Mouse (Mus musculus): ENCODE results near the gene Tnfrsf1b.

Gene Tnfrsf1b

DNA sequence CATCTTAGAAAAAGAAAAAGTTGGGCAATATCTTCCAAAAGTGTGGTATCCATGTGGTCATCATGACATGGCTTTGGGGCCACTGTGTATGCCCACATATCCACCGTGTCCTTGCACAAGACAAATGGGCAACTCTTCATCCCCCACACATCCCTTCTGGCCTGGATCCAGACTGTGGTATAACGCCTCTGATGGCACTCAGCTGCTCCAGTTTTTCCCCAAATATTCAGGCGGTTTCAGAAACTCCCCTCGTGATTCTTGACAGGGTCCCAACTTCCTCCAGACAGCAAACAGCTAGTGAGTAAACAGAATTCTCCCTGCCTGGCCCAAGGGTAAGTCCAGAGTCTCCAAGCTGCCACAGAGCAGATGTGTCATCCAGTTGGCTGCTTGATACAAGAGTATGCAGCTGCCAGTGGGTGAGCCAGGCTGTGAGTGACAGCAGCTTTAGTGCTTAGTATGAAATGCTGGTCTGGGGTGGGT lies 21.0 kb upstream of the Tnfrsf1b start:
- no peak overlapping the region for H3K4me3 ChIP-seq (replicated peaks; ENCODE audit: low read length)
- TF ChIP-seq POU5F1 (IDR thresholded peaks at IDR 0.05; ENCODE audit: borderline replicate concordance, low read length) (no peak), NANOG (IDR thresholded peaks at IDR 0.05; ENCODE audit: borderline replicate concordance, low read length) (no peak), CTCF (conservative IDR thresholded peaks at IDR 0.05; ENCODE audit: low read length) (no peak)
- H3K9me3 ChIP-seq (ENCODE audit: low read length), result no peaks in the 10 kb centered on the region
- H3K4me1 ChIP-seq (replicated peaks; ENCODE audit: low read depth, low read length), result peaks cover 76% of the 10 kb centered on the region
- H3K27me3 ChIP-seq (ENCODE audit: insufficient read depth, low read length), result no peaks in the 10 kb centered on the region
- H3K36me3 ChIP-seq (ENCODE audit: insufficient read depth, low read length), result no peaks in the 10 kb centered on the region

DNA sequence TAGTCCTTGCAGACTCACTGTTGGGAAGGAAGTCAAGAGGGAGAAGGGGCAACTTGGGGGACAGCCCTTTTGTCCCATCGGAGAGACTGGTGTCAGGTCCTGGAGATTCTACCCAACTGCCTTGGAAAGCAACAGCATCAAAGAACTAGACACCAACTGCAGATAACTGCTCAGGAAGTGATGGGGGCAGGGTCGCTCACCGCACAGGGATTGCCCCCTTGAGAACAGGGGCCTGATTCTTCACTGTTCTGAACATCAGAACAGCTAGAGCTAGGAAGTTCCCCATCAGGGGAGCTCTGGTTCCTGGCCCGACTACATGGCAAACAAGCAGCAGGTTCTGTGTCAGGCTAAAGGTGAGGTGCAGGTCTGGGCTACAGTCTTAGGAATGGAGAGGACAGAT lies 19.8 kb upstream of the Tnfrsf1b start:
- Histone ChIP-seq H3K4me1 (replicated peaks; ENCODE audit: low read depth, low read length) (peaks cover 64% of the 10 kb centered on the region), H3K36me3 (ENCODE audit: insufficient read depth, low read length) (no peaks in the 10 kb centered on the region), H3K9me3 (ENCODE audit: low read length) (no peaks in the 10 kb centered on the region), H3K27me3 (ENCODE audit: insufficient read depth, low read length) (no peaks in the 10 kb centered on the region), H3K4me3 (replicated peaks; ENCODE audit: low read length) (no peak overlapping the region)
- TF ChIP-seq NANOG (IDR thresholded peaks at IDR 0.05; ENCODE audit: borderline replicate concordance, low read length) (no peak), CTCF (conservative IDR thresholded peaks at IDR 0.05; ENCODE audit: low read length) (no peak)

DNA sequence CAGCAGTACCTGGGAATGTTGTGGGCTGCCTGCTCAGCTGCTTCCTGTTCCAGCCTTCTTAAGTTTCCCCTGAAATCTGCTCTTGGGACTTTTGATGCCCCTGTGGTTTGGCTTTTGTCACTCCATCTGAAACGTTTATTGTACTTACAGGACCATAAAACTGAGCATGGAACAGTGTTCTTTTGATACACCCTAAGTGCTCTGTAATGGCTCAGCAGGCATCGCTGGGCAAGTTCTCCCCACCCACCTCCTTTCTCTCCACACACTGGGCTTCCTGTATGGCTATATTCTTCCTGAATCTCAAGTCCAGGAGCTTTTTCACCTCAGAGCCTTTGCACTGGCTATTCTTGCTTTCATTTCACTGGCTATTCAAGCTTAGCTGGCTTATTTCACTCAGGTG lies 18.1 kb upstream of the Tnfrsf1b start:
- no peaks in the 10 kb centered on the region for H3K27me3 ChIP-seq (ENCODE audit: insufficient read depth, low read length)
- H3K4me3 ChIP-seq (replicated peaks; ENCODE audit: low read length), result no peak overlapping the region
- TF ChIP-seq POU5F1 (IDR thresholded peaks at IDR 0.05; ENCODE audit: borderline replicate concordance, low read length) (no peak), NANOG (IDR thresholded peaks at IDR 0.05; ENCODE audit: borderline replicate concordance, low read length) (peak; percentile 80; the same call in 1 of the 2 replicates)
- peaks cover 61% of the 10 kb centered on the region for H3K4me1 ChIP-seq (replicated peaks; ENCODE audit: low read depth, low read length)
- no peaks in the 10 kb centered on the region for H3K36me3 ChIP-seq (ENCODE audit: insufficient read depth, low read length)
- no peaks in the 10 kb centered on the region for H3K9me3 ChIP-seq (ENCODE audit: low read length)

DNA sequence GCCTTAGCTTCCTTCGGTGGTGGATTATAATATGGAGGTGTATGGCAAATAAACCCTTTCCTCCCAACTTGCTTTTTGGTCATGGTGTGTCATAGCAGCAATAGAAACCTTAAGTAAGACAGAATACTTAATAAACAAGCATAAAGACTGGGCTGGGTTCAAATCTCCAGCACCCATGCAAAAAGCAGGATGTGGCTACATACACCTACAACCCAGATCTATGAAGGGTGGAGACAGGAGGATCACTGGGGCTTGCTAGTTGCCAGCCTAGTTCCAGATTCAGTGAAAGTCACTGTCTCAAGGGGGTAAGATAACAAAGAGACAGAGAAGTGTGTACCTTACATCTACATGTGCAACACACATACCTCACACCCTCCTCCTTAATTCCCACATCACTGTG lies 16.9 kb upstream of the Tnfrsf1b start:
- H3K9me3 ChIP-seq (ENCODE audit: low read length), result no peaks in the 10 kb centered on the region
- H3K27me3 ChIP-seq (ENCODE audit: insufficient read depth, low read length), result no peaks in the 10 kb centered on the region
- peaks cover 67% of the 10 kb centered on the region for H3K4me1 ChIP-seq (replicated peaks; ENCODE audit: low read depth, low read length)
- no peaks in the 10 kb centered on the region for H3K36me3 ChIP-seq (ENCODE audit: insufficient read depth, low read length)
- H3K4me3 ChIP-seq (replicated peaks; ENCODE audit: low read length), result no peak overlapping the region
- no peak for TF ChIP-seq NANOG (IDR thresholded peaks at IDR 0.05; ENCODE audit: borderline replicate concordance, low read length)
- TF ChIP-seq POU5F1 (IDR thresholded peaks at IDR 0.05; ENCODE audit: borderline replicate concordance, low read length), result no peak
- TF ChIP-seq CTCF (conservative IDR thresholded peaks at IDR 0.05; ENCODE audit: low read length), result no peak

DNA sequence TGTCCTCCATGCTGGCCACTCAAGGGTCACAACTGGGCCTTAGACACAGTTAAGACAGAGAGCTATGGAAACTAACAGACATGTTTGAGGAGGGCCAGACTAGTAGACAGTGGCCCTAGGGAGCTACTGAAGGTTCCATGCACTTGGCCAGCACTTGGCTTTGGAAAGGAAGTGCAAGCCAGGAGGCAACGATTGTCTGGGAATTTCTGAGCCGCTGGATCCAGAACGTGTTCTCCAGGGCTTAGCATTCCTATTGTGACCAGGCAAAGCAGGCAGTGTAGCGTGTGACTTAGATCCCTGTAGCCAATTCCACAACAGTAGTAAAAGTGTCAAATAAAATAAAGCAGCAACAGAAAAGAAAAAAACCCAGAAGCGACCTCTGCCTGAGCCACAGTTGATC lies 14.1 kb upstream of the Tnfrsf1b start:
- Histone ChIP-seq H3K4me1 (replicated peaks; ENCODE audit: low read depth, low read length) (peaks cover 54% of the 10 kb centered on the region), H3K4me3 (replicated peaks; ENCODE audit: low read length) (no peak overlapping the region), H3K36me3 (ENCODE audit: insufficient read depth, low read length) (no peaks in the 10 kb centered on the region), H3K9me3 (ENCODE audit: low read length) (no peaks in the 10 kb centered on the region), H3K27me3 (ENCODE audit: insufficient read depth, low read length) (no peaks in the 10 kb centered on the region)
- TF ChIP-seq NANOG (IDR thresholded peaks at IDR 0.05; ENCODE audit: borderline replicate concordance, low read length) (no peak), POU5F1 (IDR thresholded peaks at IDR 0.05; ENCODE audit: borderline replicate concordance, low read length) (no peak), CTCF (conservative IDR thresholded peaks at IDR 0.05; ENCODE audit: low read length) (no peak)

DNA sequence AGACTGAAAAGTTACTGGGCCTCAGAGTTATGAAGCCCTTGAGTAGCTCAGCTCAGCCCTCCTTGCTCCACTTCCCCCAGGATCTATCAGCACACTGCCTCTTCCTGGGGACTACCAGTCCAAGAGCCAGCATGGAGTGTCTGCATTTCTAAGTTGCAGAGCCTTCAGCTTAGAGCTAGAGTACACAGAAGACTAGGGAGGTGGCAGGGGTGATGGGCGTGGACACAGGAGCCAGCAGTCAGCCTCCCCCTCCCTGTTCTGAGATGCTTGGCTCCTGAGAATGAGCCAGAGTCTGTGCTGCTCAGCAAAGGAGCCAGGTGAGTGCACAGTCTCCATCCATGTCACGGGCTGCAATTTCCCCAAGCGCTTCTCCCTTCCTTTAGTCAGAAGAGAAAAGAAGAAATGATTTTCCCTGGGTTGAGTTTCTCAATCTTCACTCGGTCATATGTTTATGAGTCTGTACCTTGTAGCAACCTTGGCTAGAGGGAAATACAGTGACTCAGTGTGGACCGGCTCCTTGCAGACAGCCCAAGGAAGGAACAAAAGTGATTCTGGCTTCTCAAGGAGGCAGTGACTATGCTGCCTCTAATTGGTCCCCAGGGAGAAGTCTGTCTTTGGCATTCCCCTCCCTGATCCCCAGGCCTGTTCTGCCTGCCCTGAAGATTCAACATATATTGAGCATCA lies 11.2 kb upstream of the Tnfrsf1b start:
- TF ChIP-seq CTCF (conservative IDR thresholded peaks at IDR 0.05; ENCODE audit: low read length) (no peak), NANOG (IDR thresholded peaks at IDR 0.05; ENCODE audit: borderline replicate concordance, low read length) (no peak), POU5F1 (IDR thresholded peaks at IDR 0.05; ENCODE audit: borderline replicate concordance, low read length) (no peak)
- Histone ChIP-seq H3K4me3 (replicated peaks; ENCODE audit: low read length) (no peak overlapping the region), H3K9me3 (ENCODE audit: low read length) (no peaks in the 10 kb centered on the region), H3K36me3 (ENCODE audit: insufficient read depth, low read length) (no peaks in the 10 kb centered on the region), H3K27me3 (ENCODE audit: insufficient read depth, low read length) (no peaks in the 10 kb centered on the region), H3K4me1 (replicated peaks; ENCODE audit: low read depth, low read length) (peaks cover 57% of the 10 kb centered on the region)

DNA sequence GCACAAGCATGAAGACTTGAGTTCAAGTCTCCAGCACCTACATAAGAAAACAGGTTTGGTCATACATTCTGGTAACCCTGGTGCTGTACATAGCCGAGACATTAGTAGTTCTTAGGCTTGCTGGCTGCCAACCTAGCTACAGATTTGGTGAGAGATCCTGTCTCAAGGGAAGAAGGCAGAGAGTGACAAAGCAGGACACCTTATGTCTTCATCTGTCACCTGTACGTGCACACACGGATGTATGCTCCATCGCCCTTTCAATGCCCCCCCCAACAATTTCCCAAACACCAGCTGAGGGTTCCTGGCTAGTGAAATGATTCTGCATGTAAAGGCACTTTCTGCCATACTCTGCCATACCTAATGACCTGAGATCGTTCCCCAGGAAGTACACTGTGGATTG lies 9.5 kb upstream of the Tnfrsf1b start:
- TF ChIP-seq POU5F1 (IDR thresholded peaks at IDR 0.05; ENCODE audit: borderline replicate concordance, low read length), result no peak
- Histone ChIP-seq H3K4me1 (replicated peaks; ENCODE audit: low read depth, low read length) (peaks cover 72% of the 10 kb centered on the region), H3K9me3 (ENCODE audit: low read length) (no peaks in the 10 kb centered on the region), H3K4me3 (replicated peaks; ENCODE audit: low read length) (no peak overlapping the region), H3K27me3 (ENCODE audit: insufficient read depth, low read length) (no peaks in the 10 kb centered on the region), H3K36me3 (ENCODE audit: insufficient read depth, low read length) (no peaks in the 10 kb centered on the region)

DNA sequence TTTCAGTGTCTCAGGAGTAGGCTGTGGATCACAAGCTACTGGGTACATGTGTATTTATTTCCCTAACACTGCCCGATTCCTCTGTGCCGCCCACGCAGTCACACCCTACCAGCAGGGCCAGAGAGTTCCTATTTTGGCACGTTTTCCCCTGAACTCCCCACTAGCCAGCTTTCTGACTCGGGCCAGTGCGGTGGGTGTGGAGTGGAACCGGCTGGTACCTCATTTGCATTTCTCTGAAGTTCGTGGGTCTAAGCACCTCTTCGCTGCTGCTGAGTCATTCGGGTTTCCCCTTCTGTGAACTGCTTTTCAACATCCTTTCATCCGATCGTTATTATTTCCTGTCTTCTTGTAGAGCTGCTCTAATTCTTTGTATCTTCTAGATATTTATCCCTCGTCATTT lies 7.7 kb upstream of the Tnfrsf1b start:
- no peaks in the 10 kb centered on the region for H3K27me3 ChIP-seq (ENCODE audit: insufficient read depth, low read length)

DNA sequence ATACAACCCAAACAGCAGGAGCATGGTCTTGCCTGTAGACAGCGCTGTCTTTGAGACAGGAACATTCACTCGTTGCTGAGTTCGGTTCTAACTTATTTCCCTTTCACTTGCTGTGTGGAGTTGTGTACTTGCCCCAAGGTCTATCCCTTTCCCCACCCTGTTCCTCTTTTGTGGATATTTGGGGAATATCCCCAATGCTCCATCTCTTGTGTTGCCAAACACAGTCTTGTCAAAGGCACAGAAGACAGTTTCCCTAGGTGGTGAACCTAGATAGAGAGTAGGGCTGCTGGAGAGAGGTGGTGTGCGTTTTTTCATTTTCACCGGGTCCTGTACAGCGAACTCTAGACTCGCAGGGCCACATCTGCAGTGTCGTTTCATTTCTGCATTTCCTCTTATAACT lies 5.9 kb upstream of the Tnfrsf1b start:
- no peaks in the 10 kb centered on the region for H3K36me3 ChIP-seq (ENCODE audit: insufficient read depth, low read length)
- H3K27me3 ChIP-seq (ENCODE audit: insufficient read depth, low read length), result peaks cover 3% of the 10 kb centered on the region; the same call in 1 of the 2 replicates
- H3K9me3 ChIP-seq (ENCODE audit: low read length), result no peaks in the 10 kb centered on the region
- peaks cover 62% of the 10 kb centered on the region for H3K4me1 ChIP-seq (replicated peaks; ENCODE audit: low read depth, low read length)
- H3K4me3 ChIP-seq (replicated peaks; ENCODE audit: low read length), result no peak overlapping the region
- TF ChIP-seq CTCF (conservative IDR thresholded peaks at IDR 0.05; ENCODE audit: low read length) (no peak), NANOG (IDR thresholded peaks at IDR 0.05; ENCODE audit: borderline replicate concordance, low read length) (no peak), POU5F1 (IDR thresholded peaks at IDR 0.05; ENCODE audit: borderline replicate concordance, low read length) (no peak)

More for the DNA sequence above, 7.7 kb upstream of the Tnfrsf1b start:
- H3K4me1 ChIP-seq (replicated peaks; ENCODE audit: low read depth, low read length), result peaks cover 75% of the 10 kb centered on the region
- TF ChIP-seq CTCF (conservative IDR thresholded peaks at IDR 0.05; ENCODE audit: low read length) (no peak), NANOG (IDR thresholded peaks at IDR 0.05; ENCODE audit: borderline replicate concordance, low read length) (no peak), POU5F1 (IDR thresholded peaks at IDR 0.05; ENCODE audit: borderline replicate concordance, low read length) (no peak)
- H3K36me3 ChIP-seq (ENCODE audit: insufficient read depth, low read length), result no peaks in the 10 kb centered on the region
- no peaks in the 10 kb centered on the region for H3K9me3 ChIP-seq (ENCODE audit: low read length)
- H3K4me3 ChIP-seq (replicated peaks; ENCODE audit: low read length), result peak overlapping the region; percentile 27; the same call in 1 of the 2 replicates
